Mouse (Mus musculus): ENCODE measurements at regions not wholly inside any gene's neighbourhood (a gene's known extent, or its start where the extent isn't known, plus 50 kb on each side); places are given as distances from the start of the nearest gene placed in this dataset.

- TF ChIP-seq CTCF (conservative IDR thresholded peaks at IDR 0.05; ENCODE audit: low read length) (no peak), POU5F1 (IDR thresholded peaks at IDR 0.05; ENCODE audit: borderline replicate concordance, low read length) (no peak)
Observed at GRCm38 (mm10) chr13:45307226-45307625, 82.3 kb upstream of the Mylip start.
